Mouse (Mus musculus): Measurements from ENCODE around the gene Zfp429.

GRCm38 (mm10) chr13:67415759-67416158 lies 16.1 kb upstream of the Zfp429 start:
- TF ChIP-seq TAL1 (IDR thresholded peaks at IDR 0.05; ENCODE audit: low read length) (no peak), GATA1 (IDR thresholded peaks at IDR 0.05; ENCODE audit: low read length) (no peak)

Measured in erythroblast, embryonic 14.5 days (primary cell).